Mouse (Mus musculus): ENCODE measurements around the gene Atp6v0e.
A peak's percentile ranks its signal among the peaks of the same experiment; 100 is the strongest.

Atp6v0e gene

DNA sequence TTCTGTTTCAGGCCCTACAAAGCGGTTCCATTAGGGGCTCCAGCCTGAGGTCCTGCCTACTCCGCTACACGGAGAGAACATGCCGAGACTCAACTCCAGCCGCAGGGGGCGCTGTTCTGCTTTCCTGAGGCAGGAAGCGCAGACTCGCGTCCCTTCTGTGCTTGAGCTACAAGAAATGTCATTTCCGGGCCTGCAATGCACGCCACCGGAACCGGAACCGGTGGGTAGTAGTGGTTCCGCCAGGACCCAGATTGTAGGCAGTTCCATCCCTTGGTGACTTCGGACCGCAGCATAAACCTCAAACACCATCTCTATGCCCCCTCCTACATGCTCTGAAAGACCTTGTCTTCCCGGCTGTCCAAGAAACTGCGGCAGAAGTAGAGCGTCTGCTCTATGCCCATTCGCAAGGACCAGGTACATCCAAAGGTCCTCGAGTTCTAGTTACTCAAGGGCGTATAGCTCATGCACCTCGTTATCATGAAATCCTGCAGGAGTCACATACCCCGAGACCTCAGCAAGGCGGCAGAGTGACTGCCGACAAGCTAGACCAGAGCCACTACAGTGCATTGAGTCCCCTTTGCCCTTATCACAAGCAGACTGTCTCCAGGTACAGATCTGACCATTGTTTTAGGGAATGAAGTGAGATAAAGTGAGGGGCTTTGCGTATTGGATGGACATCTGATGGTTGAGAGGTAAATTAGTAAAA is at the start of gene Atp6v0e:
Gene Atp6v0e (plus strand): TSS at position 254 of the 706 bp plus-strand sequence.
- peak; percentile 91 for DNase-seq

DNA sequence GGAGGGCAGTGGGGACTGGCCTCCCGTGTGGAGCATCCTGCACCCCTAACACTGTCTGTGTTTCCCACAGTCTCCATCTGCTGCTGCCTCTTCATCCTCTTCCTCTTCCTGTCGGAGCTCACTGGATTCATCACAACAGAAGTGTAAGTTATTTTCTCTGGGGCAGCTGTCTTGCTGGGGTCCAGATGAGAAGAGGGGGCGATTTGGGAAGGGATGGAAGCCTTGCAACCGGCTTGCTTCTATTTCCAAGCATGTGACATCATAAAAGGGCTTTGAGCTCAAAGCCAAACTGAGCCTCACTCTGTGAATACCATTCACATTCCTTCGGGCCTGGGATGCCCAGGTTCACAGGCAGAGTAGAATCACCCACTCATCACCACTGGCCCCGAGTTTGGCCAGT is 48.7 kb upstream of the Atp6v0e start:
- no peak for DNase-seq

DNA sequence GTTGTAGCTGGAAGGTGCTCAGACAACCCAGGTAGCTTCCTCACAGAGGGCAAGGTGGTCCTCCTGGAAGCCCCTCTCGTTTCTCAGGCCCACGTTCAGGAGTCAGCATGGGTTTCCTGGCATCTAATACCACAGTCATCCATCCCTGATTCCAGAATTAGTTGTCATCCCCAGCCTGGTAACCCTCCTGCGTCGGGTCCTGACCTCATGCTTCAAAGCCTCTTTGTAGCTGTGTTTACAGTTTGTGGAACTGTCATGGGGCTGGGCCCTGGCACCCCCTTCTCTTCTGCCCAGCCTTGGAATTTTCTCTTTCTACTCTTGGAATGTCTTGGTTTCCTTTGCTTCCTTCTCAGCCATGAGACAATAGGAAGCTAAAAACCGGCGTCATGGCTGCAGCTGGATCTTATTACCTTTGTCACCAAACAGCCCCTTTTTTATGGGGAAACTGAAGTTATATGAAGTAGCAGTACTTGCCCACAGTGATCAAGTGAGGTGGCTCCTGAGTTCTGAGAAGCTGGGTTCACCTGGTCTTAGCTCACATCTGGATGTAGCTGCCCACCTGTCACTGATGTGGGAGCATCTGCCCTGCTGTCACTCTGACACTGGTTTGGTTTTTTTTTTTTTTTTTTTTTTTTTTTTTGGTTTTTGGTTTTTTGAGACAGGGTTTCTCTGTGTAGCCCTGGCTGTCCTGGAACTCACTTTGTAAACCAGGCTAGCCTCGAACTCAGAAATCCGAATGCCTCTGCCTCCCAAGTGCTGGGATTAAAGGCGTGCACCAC is 48.1 kb upstream of the Atp6v0e start:
- DNase-seq: no peak

DNA sequence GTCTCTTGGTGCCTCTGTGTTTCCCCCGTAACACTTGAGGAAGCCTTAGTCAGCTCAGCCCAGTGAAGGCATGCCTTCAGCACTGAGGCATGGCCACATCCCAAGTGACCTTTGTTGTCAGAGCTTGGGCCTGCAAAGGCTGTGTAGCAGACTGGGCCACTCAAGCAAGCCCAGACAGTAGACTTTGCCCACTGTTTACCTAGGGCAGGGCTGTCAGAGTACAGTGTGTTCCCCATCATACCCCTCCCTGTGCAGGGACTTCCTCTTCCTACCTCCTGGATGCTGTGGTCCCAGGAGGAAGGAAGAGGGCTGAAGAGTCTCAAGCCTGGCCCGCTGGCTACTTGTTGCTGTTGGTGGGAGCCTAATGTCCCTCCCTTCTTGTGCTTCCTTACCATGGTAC is 46.3 kb upstream of the Atp6v0e start:
- peak; percentile 94 for DNase-seq

DNA sequence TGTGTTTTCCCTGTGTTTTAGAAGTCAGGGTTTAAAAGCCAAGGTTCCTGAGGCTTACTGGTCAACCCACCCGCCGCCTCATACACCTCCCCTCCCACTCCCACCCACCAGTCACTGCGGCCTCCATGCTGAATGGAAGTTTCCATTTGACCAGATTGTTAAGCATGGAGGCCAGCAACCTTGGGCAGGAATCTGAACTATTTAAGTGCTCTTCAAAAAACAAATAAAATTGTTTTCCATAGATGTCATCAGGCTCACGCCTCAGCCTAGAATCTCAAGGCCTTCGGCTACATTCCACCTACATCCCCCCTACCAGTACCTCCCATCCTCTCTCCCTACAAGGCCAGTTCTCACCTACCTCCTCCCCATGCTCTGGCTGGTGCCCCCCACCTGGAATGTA is 44.5 kb upstream of the Atp6v0e start:
- no peak for DNase-seq

DNA sequence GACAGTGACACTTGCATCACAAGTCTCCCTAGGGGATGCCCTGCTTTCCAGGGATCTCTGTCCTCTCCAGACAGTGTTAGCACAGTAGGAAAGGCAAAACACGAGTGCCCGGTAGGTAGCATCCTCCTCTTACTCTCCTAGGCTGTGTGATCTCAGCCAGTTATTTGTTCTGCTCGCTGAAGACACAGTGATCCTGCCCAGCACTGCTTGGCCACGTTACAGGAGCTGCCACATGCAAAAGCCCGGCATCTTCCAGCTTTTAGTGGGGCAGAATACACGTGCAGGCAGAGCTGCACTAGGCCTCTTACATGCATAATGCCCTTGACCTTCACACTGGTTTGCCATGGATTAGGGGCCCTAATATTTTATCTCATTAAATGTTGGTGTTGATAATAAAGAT is 43.5 kb upstream of the Atp6v0e start:
- DNase-seq: no peak

DNA sequence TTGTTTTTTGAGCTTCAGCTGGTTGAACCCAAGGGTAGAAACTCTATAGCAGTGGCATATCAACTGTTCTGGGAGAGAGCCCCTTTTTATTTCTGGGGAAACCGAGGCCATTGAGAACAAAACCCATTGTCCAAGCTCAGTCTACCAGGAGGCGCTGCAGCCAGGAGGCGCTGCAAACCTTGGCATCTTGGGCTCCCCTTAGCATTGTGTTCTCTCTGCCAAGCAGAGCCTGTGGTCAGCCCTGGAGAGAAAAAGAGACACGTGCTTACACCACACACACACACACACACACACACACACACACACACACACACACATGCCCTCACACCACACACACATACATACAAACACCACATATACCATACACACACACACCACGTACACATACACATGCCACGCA is 42.7 kb upstream of the Atp6v0e start:
- no peak for DNase-seq

DNA sequence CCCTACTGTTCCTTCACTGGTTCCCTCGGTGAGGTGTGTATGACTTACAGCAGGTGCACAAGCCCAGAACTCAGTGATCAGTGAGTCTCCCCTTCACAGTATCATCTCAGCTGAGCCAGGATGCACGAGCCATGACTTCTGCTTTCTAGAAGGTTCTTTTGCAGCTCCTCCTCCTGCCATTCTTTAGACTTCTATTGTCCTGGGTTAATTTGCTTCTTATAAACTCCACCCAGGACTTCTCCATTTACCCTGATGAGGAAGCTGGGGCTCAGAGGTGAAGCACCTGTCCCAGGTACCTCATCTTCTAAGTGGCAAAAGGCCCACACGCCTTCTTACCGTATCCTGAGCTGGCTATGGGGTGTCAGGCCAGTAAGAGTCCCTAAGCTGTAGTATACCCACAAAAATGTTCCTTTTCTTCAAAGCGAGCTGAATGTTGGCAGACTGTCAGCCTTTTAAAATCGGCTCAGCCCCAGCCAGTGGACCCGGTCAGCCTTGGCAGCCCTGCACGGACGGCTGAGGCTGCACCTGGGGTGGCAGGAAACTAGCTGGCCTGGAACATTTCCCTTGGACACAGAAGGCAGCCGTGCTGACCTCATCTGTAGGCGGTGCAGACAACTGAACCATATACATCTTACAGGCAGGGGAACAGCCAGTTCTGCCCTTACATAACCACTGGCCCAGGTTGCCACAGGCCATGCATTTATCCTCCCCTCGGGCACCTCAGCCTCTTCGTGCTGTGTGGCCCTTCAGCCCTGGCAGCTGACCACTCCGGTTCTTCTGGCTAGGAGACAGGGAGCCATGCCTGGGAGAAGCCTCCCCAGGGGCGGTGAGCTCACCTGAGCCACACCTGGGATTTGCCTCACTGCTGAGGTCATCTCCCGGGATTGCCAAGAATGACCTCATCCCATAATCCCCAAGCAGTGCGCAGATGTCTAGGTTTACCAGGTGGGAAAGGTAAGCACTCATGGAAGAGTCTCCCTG is 42.0 kb upstream of the Atp6v0e start:
- DNase-seq: peak; percentile 95

DNA sequence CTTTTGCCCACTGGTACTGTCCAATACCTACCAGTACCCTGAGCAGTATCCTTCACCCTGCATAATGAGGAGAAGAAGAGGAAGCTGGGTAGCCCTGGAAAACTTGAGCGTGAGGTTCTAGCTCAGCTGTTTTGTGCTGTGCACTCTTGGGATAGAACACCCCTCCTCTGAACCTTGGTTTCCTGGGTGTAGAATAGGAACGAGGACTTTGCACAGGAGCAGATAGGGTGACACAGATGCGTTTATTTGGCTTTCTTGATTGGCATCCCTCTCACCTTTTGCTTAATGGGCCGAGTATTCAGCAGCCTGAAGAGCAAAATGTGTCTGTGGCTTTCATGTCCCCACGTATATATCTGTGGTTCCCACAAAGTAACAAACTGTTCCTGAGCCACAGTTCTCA is 41.1 kb upstream of the Atp6v0e start:
- DNase-seq: no peak

DNA sequence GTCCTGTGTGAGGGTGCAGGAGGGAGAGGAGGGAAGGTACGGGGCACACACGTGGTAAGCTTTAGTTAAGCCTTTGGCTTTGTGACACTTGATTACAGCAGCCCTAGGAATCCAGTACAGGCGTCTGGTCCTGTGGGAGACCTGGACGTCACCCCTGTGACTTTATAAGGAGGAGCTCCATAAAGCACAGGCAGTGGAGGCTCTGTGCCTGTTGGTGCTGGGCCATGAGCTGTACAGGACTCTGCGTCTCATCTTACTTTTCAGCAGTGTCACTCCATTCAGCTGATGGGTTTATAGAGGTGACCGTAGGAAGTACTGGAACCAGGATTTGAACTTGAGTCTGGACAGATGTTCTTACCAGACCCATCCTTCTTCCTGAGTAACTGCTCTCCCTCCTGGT is 39.0 kb upstream of the Atp6v0e start:
- no peak for DNase-seq

DNA sequence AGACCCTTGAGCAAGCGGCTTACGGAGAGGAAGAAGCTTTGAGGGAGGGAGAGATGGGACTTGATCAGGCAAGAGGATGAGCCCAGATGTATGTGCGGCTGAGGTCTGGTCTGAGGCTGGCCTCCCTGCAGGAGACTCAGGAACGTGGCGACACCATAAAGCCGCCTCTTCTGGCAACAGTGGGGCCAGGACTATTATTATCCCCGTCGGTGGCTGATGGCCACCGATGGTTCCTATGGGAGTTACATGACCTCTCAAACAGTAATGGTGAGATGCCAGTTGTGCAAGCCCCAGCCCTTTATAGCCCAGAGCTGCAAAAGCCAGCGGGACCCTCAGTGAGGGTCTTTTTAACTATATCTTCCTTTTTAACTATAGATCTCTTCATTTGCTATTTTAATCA is 38.0 kb upstream of the Atp6v0e start:
- no peak for DNase-seq

DNA sequence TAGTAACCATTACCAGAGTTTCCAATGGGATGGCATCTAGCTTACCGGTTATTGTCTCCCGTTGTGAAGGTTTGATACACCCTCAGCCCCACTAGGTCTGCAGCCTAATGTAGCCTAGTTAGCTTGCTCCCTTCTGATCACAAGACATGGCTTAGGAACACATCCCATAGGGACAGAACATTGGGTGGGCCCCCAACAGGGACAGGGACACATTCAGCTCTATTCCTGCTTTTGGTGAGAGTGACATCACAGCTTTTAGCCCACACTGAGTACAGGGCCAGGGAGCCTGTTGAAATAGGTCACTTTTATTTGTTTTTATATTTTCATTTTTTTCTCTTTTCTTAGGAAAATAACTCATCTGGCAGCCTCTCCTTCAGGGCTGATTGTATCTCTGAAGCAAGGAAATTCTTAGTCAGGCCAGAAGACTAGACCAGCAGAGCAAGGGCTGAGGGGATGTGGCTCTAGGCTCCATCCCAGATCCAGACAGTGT is 37.5 kb upstream of the Atp6v0e start:
- no peak for DNase-seq

DNA sequence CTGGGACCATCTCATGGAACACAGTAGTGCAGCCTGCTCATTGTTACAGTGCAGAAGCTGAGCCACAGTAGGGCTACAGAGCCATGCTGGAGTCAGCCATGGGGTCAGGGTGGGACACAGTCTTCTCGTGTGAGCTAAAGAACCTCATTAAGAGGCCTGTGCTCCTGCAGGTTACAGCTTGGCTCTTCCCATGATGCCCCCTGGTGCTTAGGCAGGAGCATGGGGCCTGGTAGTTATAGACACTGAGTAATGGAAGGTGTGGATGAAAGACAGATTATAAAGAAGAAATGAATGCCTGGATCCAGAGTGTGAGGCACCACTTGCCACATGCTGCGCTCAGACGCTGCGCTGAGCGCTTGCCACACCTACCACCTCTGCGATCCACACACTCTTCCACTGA is 34.6 kb upstream of the Atp6v0e start:
- no peak for DNase-seq

DNA sequence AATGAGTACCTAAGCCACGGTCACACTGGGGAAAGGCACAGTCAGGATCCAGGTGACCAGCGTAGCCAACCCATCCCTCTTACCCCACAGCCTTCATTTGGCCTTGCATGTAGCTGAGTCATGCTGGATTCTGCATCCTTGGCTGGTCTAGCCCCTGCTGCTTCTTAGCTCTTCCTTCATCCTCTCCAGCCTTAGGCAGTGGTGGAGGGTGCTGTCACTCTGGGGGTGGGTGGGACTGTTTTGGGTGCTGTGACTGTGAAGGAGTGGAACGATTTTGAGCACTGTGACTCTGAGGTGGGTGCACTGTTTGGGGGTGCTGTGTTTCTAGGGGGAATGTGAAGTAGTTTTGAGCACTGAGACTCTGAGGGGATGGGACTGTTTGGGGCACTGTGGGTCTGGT is 34.1 kb upstream of the Atp6v0e start:
- DNase-seq: no peak

DNA sequence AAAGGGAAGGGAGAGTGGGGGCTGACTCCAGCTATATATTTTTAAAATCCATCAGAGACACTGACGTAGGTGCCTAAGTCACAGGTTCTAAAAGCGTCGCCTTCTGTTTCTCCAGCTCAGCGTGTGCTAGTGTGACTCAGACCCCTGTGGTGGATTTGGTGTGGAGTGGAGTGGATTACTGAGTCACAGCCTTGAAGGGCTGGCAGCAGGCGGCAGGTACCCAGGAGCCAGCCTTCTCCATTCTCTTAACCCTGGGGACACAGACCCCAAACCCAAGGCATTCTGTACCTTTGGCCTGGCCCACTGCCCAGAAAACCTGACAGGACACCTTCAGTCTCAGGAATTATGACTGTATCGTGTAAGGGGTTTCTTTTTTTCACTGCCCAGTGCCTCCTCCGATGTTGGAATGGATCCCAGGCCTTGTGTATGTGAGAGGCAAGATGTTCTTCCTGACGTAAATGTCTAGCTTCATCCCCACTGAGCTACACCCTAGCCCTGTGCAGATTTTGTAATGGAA is 31.2 kb upstream of the Atp6v0e start:
- DNase-seq: no peak

DNA sequence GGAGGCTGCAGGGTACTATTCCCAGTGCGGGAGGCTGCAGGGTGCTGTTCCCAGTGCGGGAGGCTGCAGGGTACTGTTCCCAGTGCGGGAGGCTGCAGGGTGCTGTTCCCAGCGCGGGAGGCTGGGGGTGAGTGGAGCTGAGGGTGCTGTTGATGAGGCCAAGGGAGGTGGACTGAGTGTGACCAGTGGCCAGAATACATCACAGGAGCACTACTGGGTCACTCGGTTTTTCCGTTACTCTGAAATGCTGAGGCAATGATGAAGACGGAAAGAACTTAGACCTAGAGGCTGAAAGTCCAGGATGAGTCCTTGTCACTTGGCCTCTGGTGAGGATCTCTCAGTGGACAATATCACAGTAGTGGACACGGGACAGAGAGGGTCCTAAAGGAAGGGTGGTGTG is 29.8 kb upstream of the Atp6v0e start:
- no peak for DNase-seq

DNA sequence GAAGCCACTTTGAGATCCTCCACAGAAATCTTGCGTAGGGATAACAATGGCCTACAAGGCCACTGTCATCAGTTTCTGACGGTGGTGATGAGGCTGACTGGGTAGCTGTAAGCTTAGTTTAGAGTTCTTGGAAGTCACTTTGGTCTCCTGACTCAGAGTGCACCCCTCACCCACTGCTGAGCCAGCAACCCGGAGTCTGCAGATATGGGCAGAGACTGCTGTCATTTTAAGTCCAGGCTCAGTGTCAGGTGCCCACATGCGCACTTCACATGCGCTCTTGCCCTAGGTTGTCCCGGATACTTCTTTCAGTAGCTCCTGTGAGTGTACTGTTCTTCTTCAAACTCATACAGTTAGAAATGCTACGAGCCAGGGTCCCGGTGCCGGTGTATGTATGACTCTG is 29.1 kb upstream of the Atp6v0e start:
- peak; percentile 37 for DNase-seq

DNA sequence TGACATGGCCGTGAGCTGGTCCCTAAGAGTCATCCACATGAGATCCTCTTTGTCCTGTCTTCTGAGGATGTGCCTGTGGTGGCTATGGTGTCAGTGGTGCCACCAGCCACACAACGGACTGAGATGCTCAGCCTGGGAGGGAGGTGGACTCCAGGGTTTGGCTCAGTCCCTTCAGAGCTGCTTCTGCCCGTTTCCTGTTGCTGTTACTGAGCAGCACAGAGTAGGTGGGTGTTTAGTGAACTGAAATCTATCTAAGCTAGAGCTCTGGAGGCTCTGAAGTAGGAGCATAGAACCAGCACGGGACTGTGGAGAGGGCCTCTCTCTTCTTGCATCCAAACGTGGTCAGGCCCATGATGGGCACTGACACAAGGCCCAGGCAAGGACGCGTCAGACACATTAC is 28.5 kb upstream of the Atp6v0e start:
- no peak for DNase-seq

DNA sequence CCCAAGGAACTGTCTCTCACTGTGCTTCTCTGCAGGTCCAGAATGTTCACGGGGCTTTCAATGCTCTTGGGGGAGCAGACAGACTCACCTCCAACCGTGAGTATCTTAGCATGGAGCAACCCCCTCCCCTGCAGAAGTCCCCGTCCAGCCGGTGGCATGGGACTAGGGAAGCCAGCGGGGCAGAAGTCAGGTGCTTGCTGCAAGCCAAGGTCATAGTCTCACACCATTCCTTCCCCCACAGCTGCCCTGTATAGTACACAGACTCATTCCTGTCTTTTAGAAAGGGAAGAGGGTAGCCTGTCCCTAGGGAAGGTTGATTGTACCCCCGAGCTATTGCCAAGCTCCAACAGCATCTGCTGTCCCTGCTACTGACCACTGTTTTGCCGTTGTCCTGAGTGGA is 27.1 kb upstream of the Atp6v0e start:
- DNase-seq: no peak

DNA sequence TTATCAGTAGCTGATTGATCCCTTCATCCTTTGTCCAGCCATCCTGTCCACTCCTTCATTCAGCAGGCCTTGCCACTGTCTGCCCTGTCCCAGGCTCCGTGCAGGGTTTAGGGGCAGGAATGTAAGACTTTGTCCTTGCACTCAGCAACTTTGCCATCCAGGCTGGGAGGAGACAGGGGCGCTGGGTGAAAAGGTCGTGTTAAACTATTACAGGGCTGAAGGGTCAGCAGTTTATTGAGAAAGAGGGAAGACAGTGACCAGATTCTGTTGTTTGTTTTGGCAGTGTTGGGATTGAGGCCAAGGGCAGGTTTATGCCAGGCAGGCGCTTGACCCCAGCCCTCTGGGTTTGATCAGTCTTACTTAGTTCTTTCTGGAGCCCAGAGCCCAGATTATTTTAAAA is 25.2 kb upstream of the Atp6v0e start:
- peak; percentile 95 for DNase-seq

DNA sequence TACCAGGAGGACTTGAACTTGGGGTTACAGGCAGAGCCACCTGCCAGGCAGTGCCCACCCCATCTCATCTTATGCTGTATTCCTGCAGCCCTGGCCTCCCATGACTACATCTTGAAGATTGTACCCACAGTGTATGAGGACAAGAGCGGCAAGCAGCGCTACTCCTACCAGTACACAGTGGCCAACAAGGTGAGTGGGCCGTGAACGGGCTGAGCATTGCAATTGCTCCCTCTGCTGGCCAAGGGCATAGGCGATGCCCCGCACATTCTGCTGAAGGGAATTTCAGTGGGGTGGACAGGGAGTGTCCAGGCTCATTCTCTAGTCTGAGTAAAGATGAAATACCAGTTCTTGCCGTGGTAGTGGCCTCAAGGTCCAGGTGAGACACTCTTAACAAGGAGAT is 24.4 kb upstream of the Atp6v0e start:
- peak; percentile 79 for DNase-seq

DNA sequence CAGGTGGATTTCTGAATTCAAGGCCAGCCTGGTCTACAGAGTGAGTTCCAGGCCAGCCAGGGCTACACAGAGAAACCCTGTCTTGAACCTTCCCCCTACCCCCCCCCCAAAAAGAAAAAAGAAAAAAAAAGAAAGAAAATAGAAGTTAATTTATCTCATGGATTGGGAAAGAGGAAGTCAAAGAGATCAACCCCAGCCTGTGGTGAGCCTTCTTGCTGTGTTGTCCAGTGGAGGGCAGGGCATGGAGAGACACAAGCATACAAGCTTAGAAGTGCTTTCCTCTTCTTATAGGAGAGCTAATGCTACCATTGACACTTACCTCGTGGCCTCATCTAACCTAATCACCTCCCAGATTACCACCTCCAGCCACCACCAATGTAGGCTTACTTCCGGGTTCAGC is 23.2 kb upstream of the Atp6v0e start:
- no peak for DNase-seq

DNA sequence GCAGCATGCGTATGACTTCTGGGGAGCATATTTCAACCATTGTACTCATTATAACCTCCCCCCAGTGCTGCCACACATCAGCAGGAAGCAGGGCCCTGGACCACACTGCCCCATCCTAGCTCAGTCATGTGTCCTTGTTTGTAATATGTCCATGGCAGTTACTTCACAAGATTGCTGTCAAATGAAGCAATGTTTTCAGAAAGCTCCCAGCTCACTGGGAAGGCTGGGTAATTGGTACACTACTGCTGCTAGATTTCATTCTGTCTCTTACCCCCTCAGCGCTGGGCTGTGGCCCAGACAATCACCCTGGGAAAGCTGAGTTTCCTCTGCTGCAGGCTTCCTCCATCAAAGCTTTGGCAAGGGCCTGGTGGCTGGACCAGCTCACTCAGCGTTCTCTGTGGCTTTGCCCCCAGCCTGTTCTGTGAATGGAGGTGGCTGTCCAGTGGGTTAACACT is 22.7 kb upstream of the Atp6v0e start:
- DNase-seq: no peak

All from kidney, adult 11 months (tissue).